Mouse (Mus musculus) liver, embryonic 15.5 days (tissue): ENCODE data around the gene Itpripl2. TPM values are rescaled to one million over a fixed set of nuclear protein-coding genes. Genes with fewer than 3 reads are reported as not detected.

Experiments
- ATAC-seq: fragments of 200-750 bp; cut with Nextera tagmentation; 2 replicates; pipeline ENCODE4 v1.8.0; 2017; ENCODE audit warnings: moderate number of reproducible peaks, mild to moderate bottlenecking, moderate library complexity; ENCODE audit not compliant: insufficient read depth
- H3K27ac ChIP-seq: fragments of 300-500 bp; sonication (generic); replicated peaks from 2 replicates; pipeline ENCODE4 v1.5.1; 2015; ENCODE audit warnings: mild to moderate bottlenecking, inconsistent platforms
- H3K27me3 ChIP-seq: fragments of 300-500 bp; sonication (generic); 2 replicates; pipeline ENCODE4 v1.6.1; 2015; ENCODE audit warnings: mild to moderate bottlenecking, inconsistent platforms
- H3K36me3 ChIP-seq: fragments of 300-500 bp; sonication (generic); replicated peaks from 2 replicates; pipeline ENCODE4 v1.6.1; 2015; ENCODE audit warnings: moderate library complexity, mild to moderate bottlenecking, inconsistent platforms
- H3K4me1 ChIP-seq: fragments of 300-500 bp; sonication (generic); replicated peaks from 2 replicates; pipeline ENCODE4 v1.6.1; 2015; ENCODE audit warnings: inconsistent platforms
- H3K4me2 ChIP-seq: fragments of 300-500 bp; sonication (generic); 2 replicates; pipeline ENCODE4 v1.6.1; 2015; ENCODE audit warnings: moderate library complexity, mild to moderate bottlenecking, inconsistent platforms
- H3K4me3 ChIP-seq: fragments of 300-500 bp; sonication (generic); replicated peaks from 2 replicates; pipeline ENCODE4 v1.5.1; 2015; ENCODE audit warnings: mild to moderate bottlenecking, inconsistent platforms
- H3K9ac ChIP-seq: fragments of 300-500 bp; sonication (generic); 2 replicates; pipeline ENCODE4 v1.6.1; 2015; ENCODE audit warnings: moderate library complexity, mild to moderate bottlenecking, inconsistent platforms
- H3K9me3 ChIP-seq: fragments of 300-500 bp; sonication (generic); replicated peaks from 2 replicates; pipeline ENCODE4 v1.6.1; 2016; ENCODE audit warnings: inconsistent platforms
- WGBS: fragments of 180-500 bp; shearing (Covaris S2); methylation state at CpG from one replicate; pipeline ENCODE4 v1.1.7; 2015; ENCODE audit warnings: mixed read lengths; ENCODE audit not compliant: insufficient replicate concordance; 5-methylcytosine and 5-hydroxymethylcytosine counted together
- polyA plus RNA-seq: library from polyadenylated mRNA; unstranded; fragments of >200 nt; fragmentation: Nextera tagmentation; extraction: Ambion mirVana; gene quantifications from 2 replicates; pipeline ENCODE4 v1.2.1, GENCODE M21; 2015

Gene Itpripl2
- polyA plus RNA-seq, 1 experiment from 2014 or later = 1.1 TPM

DNA sequence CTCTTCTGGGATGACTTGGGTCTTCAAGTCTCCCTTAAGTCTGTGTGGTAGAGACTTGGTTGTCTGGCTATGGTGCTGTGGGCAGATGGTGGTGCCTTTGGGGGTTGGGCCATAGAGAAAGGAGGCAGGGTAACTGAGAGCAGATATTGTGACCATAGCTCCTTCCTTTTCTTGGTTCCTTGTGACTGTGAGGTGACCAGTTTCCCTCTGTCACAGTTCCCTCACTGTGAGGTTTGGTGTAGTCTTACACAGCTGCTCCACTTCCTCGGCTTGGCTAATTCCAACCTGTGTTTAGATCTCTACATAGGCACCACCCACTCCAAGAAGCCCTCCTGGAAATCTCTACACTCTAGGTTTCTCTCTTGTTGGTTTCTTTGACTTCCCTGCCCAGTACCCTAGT, 7.8 kb downstream of the Itpripl2 start:
- H3K4me3 ChIP-seq = no peak overlapping the region
- H3K4me2 ChIP-seq = no peak overlapping the region
- H3K36me3 ChIP-seq = no peaks in the 10 kb centered on the region
- H3K4me1 ChIP-seq = peaks cover 9% of the 10 kb centered on the region
- no peaks in the 10 kb centered on the region for H3K9me3 ChIP-seq
- H3K9ac ChIP-seq = no peak overlapping the region
- H3K27ac ChIP-seq = no peak overlapping the region
- ATAC-seq = no peak
- WGBS = 42% methylated on average over 1 of the region's 1 CpGs
- H3K27me3 ChIP-seq = no peaks in the 10 kb centered on the region

DNA sequence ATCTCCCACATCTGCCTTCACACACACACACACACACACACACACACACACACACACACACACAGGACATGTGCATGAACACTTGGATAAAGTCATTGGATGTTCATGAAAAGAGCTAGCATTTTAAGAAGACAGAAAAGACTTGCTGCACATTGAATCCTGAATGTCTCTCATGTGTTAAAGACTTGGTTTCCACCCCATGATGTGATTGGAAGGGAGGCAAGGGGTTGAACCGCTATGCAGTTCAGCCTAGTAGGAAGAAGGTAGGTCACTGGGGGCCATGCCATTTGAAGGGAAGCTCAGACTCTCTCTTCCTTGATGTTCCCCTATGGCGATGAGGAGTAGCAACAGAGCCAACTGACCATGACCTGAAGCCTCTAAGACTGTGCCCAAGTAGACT, 9.8 kb downstream of the Itpripl2 start:
- H3K4me3 ChIP-seq = no peak overlapping the region
- WGBS = 66% methylated on average over 2 of the region's 2 CpGs
- H3K27me3 ChIP-seq = no peaks in the 10 kb centered on the region
- no peak overlapping the region for H3K27ac ChIP-seq
- H3K4me1 ChIP-seq = 0 out of 2 replicates have a peak, but pooled peaks cover 4% of the 10 kb centered on the region
- no peak for ATAC-seq
- H3K36me3 ChIP-seq = no peaks in the 10 kb centered on the region
- H3K9ac ChIP-seq = no peak overlapping the region
- H3K9me3 ChIP-seq = no peaks in the 10 kb centered on the region
- no peak overlapping the region for H3K4me2 ChIP-seq

DNA sequence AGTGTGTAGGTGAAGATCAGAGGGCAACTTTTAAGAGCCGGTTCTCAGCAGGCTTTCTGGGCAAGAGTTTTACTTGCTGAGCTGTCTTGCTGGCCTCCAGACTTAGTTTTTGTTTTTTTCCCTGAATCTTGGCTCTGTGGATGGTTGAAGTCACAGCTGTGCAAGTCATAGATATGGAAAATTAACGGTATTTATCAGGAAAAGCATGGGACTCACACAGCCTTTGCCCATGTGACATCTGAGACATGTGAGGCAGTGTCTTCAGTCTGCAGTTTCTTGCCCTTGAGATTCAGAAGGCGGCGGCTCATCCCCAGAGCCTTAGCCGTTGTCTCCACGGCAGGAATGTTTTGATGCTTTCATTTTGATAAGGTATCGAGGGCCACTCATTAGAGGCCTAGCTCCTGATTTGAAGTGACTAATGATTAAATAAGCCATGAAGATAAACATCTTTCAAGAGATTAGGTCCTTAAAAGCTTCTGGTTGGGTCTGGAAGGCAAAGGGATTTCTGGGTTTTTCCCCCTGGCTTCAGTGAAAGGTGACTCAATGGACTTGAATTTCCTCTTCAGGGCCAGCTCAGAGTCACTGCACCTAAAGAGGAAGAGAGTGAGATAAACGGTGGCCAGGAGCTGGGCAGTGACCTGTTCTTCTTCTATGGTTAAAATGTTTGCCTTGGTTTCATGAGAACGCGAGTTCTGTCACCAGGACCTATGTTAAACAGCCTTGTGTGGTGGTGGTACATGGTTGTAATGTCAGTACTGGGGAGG, 10.5 kb downstream of the Itpripl2 start:
- no peak overlapping the region for H3K27ac ChIP-seq
- no peak overlapping the region for H3K4me3 ChIP-seq
- H3K27me3 ChIP-seq = no peaks in the 10 kb centered on the region
- H3K36me3 ChIP-seq = no peaks in the 10 kb centered on the region
- H3K9ac ChIP-seq = no peak overlapping the region
- H3K9me3 ChIP-seq = no peaks in the 10 kb centered on the region
- WGBS = 51% methylated on average over 10 of the region's 10 CpGs
- H3K4me2 ChIP-seq = no peak overlapping the region
- ATAC-seq = no peak
- 0 out of 2 replicates have a peak, but pooled peaks cover 4% of the 10 kb centered on the region for H3K4me1 ChIP-seq

DNA sequence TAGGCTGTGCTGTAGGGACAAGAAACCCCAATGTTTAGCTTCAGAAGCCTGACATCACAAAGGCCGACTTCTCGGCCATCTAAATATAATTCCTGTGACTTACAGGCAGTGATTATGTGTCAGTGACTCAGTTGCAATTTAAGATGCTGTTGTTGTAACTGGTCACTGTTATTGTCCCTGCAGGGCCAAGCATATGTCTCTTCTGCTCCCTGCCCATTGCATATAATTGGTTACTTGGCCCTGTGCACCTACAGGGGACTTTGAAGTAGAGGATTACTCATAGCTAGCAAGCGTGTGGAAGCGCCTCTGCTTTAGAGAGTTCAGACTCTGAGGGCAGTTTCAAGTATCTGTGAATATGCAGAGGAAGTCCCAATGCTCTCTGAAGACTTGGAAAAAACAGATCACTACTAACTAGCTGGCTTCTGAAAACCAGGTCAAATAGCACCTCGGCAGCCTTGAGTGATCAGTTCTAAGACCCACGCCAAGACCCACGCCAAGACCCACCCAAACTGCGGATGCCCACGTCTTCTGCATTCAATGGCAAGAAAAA, 11.5 kb downstream of the Itpripl2 start:
- no peaks in the 10 kb centered on the region for H3K27me3 ChIP-seq
- H3K4me2 ChIP-seq = no peak overlapping the region
- no peaks in the 10 kb centered on the region for H3K36me3 ChIP-seq
- H3K9ac ChIP-seq = no peak overlapping the region
- no peak overlapping the region for H3K4me3 ChIP-seq
- no peaks in the 10 kb centered on the region for H3K9me3 ChIP-seq
- WGBS = 73% methylated on average over 9 of the region's 9 CpGs
- ATAC-seq = no peak
- 0 out of 2 replicates have a peak, but pooled peaks cover 4% of the 10 kb centered on the region for H3K4me1 ChIP-seq
- no peak overlapping the region for H3K27ac ChIP-seq

DNA sequence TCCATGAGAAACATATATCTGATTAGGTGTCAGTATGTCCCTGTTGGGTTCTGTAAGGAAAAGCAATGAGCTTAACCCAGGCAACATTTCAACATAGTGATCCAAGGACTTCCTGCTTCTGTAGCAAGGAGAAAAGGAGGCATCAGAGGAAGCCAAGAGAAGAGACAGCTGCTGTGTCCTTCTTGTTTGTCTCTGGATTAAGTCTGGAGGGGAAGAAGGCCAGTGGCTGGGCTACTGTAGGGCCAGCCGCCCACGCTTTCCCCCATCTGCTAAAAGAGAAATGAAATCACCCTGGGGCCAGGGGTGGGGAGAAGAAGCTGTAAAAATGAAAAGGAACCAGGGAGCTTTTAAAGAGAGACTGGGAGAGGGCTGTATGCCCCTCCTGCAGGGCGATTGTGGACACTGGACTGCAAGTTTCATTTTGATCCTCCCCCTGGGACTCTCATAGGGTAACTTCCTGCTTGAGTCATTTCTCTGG, 12.9 kb downstream of the Itpripl2 start:
- ATAC-seq = no peak
- Histone ChIP-seq H3K4me3 (no peak overlapping the region), H3K4me1 (0 out of 2 replicates have a peak, but pooled peaks cover 4% of the 10 kb centered on the region), H3K9ac (no peak overlapping the region), H3K36me3 (no peaks in the 10 kb centered on the region), H3K27me3 (no peaks in the 10 kb centered on the region), H3K4me2 (no peak overlapping the region), H3K27ac (no peak overlapping the region), H3K9me3 (no peaks in the 10 kb centered on the region)
- 47% methylated on average over 3 of the region's 3 CpGs for WGBS

DNA sequence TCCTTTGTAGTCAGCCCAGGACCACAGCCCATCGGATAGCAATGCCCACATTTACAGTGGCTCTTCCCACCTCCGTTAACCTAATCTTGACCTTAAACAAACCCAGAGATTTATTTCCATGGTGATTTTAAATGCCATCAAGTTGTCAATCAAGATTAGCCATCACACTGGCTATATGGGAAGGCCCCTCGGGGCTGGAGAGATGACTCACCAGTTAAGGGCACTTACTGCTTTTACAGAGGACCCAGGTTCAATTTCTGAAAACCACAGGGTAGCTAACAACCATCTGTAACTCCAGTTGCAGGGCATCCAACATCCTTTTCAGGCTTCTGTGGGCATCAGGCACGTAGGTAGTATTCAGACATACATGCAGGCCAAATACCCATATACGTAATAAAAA, 15.3 kb downstream of the Itpripl2 start:
- Histone ChIP-seq H3K36me3 (no peaks in the 10 kb centered on the region), H3K4me3 (no peak overlapping the region), H3K27me3 (no peaks in the 10 kb centered on the region), H3K9ac (no peak overlapping the region), H3K4me2 (no peak overlapping the region), H3K9me3 (no peaks in the 10 kb centered on the region), H3K4me1 (0 out of 2 replicates have a peak, but pooled peaks cover 4% of the 10 kb centered on the region), H3K27ac (no peak overlapping the region)
- ATAC-seq = no peak
- WGBS = 49% methylated on average over 5 of the region's 5 CpGs

DNA sequence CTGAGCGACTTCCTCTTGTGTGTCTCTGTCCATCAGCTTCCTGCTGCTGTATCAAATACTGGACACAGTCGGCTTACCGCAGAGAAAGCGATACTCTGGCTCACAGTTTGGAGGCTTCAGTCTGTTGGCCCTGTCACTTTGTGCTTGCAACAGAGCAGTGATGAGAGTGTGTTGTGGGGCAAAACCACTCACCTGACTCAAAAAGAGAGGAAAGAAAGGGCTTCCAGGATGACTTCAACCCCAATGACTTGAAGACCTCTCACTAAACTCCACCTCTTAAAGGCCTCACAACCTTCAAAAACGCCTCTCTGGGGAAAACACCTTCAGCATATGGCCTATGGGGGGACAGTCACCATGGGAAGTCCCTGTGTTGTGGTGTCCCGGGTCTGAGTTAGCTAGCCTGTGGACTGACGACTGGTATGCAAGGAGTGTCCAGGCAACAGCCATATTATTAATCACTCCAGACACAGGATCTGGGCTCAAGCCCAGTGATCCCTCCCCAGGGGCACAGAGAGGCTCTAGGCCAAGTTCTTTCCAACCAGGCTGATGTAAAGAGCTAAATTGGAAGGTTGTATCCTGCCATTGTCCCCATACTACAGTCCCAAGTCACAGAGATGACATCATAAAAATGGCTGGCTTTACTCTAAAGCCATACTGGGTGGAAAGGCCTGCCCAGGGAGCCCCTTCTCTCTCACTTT, 16.6 kb downstream of the Itpripl2 start:
- Histone ChIP-seq H3K36me3 (no peaks in the 10 kb centered on the region), H3K27me3 (no peaks in the 10 kb centered on the region), H3K4me2 (no peak overlapping the region), H3K27ac (no peak overlapping the region), H3K4me1 (0 out of 2 replicates have a peak, but pooled peaks cover 4% of the 10 kb centered on the region), H3K9ac (no peak overlapping the region), H3K4me3 (no peak overlapping the region), H3K9me3 (no peaks in the 10 kb centered on the region)
- WGBS = 68% methylated on average over 7 of the region's 7 CpGs
- ATAC-seq = no peak

DNA sequence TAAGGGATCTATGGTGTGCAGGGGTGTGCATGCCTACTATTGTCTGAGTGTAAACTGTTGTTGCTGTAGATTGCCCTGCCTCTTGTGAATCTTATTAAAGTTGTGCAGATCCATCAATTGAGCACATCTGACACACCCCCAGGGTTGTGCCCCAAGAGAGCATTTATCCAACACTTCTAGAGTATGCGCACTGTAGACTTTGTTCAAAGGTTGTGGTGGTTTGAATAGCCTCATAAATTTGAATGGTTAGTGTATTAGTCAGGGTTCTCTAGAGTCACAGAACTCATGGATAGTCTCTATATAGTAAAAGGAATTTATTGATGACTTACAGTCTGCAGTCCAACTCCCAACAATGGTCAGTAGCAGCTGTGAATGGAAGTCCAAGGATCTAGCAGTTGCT, 18.9 kb downstream of the Itpripl2 start:
- Histone ChIP-seq H3K4me2 (no peak overlapping the region), H3K27ac (no peak overlapping the region), H3K36me3 (no peaks in the 10 kb centered on the region), H3K4me1 (0 out of 2 replicates have a peak, but pooled peaks cover 4% of the 10 kb centered on the region), H3K9ac (no peak overlapping the region), H3K27me3 (no peaks in the 10 kb centered on the region), H3K9me3 (no peaks in the 10 kb centered on the region), H3K4me3 (no peak overlapping the region)
- no peak for ATAC-seq
- 82% methylated on average over 1 of the region's 1 CpGs for WGBS

DNA sequence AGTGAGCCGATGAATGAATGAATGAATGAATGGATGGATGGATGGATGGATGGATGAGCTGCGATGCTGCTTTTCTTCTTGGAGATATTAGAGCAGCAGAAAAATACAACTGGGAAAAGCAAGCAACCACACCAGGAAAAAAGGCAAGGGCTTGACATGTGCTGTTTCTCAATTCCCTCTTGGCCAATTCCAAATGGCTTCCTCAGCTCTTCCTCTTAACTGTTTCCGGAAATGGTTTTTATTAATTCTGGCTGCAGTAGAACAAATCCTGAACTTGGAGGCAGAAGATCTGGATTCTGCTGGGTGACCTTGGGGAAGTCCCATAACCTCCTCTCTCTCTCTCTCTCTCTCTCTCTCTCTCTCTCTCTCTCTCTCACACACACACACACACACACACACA, 23.7 kb downstream of the Itpripl2 start:
- Histone ChIP-seq H3K9ac (no peak overlapping the region), H3K4me1 (0 out of 2 replicates have a peak, but pooled peaks cover 4% of the 10 kb centered on the region), H3K4me3 (no peak overlapping the region), H3K36me3 (no peaks in the 10 kb centered on the region), H3K27ac (no peak overlapping the region), H3K27me3 (no peaks in the 10 kb centered on the region), H3K4me2 (no peak overlapping the region), H3K9me3 (no peaks in the 10 kb centered on the region)
- WGBS = 79% methylated on average over 3 of the region's 3 CpGs
- ATAC-seq = no peak

DNA sequence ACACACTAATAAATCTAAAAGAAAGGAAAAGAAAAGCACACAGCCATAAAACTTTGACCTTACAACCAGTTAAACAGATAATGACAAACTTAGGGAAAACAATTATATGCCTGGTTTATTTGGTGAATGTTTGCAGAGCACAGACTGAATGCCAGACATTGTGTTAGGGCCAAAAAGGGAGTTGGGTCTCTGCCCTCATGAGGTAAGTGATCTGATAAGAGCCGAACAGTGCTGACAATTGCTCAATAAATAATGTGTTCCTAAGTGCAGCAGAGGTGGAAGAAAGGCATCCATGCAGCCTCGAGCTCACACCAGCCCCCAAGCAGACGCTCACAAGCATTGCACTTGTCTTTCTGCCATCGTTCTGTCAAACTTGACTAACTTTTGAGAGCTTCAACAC, 27.3 kb downstream of the Itpripl2 start:
- Histone ChIP-seq H3K9me3 (no peaks in the 10 kb centered on the region), H3K4me1 (0 out of 2 replicates have a peak, but pooled peaks cover 9% of the 10 kb centered on the region), H3K27me3 (no peaks in the 10 kb centered on the region), H3K4me2 (no peak overlapping the region), H3K9ac (no peak overlapping the region), H3K27ac (no peak overlapping the region), H3K4me3 (no peak overlapping the region), H3K36me3 (no peaks in the 10 kb centered on the region)
- no peak for ATAC-seq
- 32% methylated on average over 4 of the region's 4 CpGs for WGBS
